In genomic region chr11:70844559-70845456, GRCm38 (mm10) we compare ENCODE assay signal across 8 mouse cellular contexts. TPM values are rescaled to one million over a fixed set of nuclear protein-coding genes. Genes with fewer than 3 reads are reported as not detected.
DNase-seq lines count a peak whose midpoint lies in the region; ATAC-seq and TF ChIP-seq lines count a peak whose summit lies in the region.

Gene Rabep1 (plus strand): TSS chr11:70844778.

- intact Hi-C loops in left cerebral cortex, postnatal 10 days (cut with DNase I) = no loop called here

- peak within 1 kb of the TSS; percentile 95 for H3K27ac ChIP-seq in cortical plate, adult 2 months (ENCODE audit: insufficient read depth, low read length)

- peak; percentile 78 for TF ChIP-seq POLR2A in cortical plate, adult 2 months (IDR thresholded peaks at IDR 0.05; ENCODE audit: extremely low read depth, insufficient read depth, low read length)

- peak; percentile 66 for ATAC-seq in activated CD4-positive, CD25-positive, alpha-beta regulatory T cell, adult 4 months
- ATAC-seq in inflammation-experienced regulatory T-cells, adult 6 months = peak; percentile 85
- peak; percentile 92 for ATAC-seq in megakaryocyte-erythroid progenitor cell, adult 5-6 weeks (replicated peaks; ENCODE audit: low FRiP score, low TSS enrichment, poor library complexity, severe bottlenecking)

- no peak for TF ChIP-seq CTCF in cortical plate, adult 2 months (IDR thresholded peaks at IDR 0.05; ENCODE audit: extremely low read depth, insufficient read depth, low read length)

- DNase-seq in gastrocnemius, postnatal 10 days = peak; percentile 98
- DNase-seq in left cerebral cortex, postnatal 10 days (ENCODE audit: extremely low spot score in 1 of 2, low spot score in 2 of 2) = peak; percentile 90 to 99
- peak; percentile 93 for DNase-seq in right cerebral cortex, postnatal 25 days
- DNase-seq in urinary bladder, postnatal 4 days (ENCODE audit: low spot score in 2 of 2) = peak; percentile 93 to 97

- H3K4me3 ChIP-seq in cortical plate, adult 2 months (ENCODE audit: insufficient read depth, low read length) = peak within 1 kb of the TSS; percentile 100

- peaks cover 6% of the 10 kb centered on the region; the same call in 1 of the 2 replicates for H3K4me1 ChIP-seq in cortical plate, adult 2 months (ENCODE audit: control insufficient read depth, insufficient read depth, low read length)

RNA-seq across cellular contexts. Expression of gene Rabep1, which starts in this region (rescaled TPM):
- 10 to 100 TPM in 1 of 2 experiments, 1 to 10 TPM in 1; 9.4 to 10.8 TPM for polyA plus RNA-seq in activated CD4-positive, CD25-positive, alpha-beta regulatory T cell, adult 4 months (2017; shearing (Covaris generic))
- polyA plus RNA-seq in cortical plate, adult 2 months (2012; rRNA removed) = 40.7 and 41.7 TPM in 2 replicates
- 10 to 100 TPM; 27.5 to 30.4 TPM for total RNA-seq in gastrocnemius, postnatal 10 days (2021)
- 10 to 100 TPM in 2 of 3 experiments, 1 to 10 TPM in 1; 9.9 to 13.0 (median 11.4) TPM for polyA plus RNA-seq in inflammation-experienced regulatory T-cells, adult 6 months (2017; shearing (Covaris generic))
- 100 to 1,000 TPM; 113 to 115 TPM for total RNA-seq in left cerebral cortex, postnatal 10 days (2021)
- 27.3 and 29.6 TPM in 2 replicates for total RNA-seq in megakaryocyte-erythroid progenitor cell, adult 5-6 weeks (2014; fragmentation: Nextera tagmentation)
- total RNA-seq in megakaryocyte-erythroid progenitor cell, adult 5-6 weeks (2017) = 72.8 and 75.8 TPM in 2 replicates

Comparison
In these comparisons a context has a peak if more than half of its experiments do, and no peak if none do; other contexts are left out.
1. Peak in every context shown above with its lines: DNase-seq, ATAC-seq, H3K4me3 ChIP-seq and H3K27ac ChIP-seq.